22 mouse cellular contexts compared by ENCODE assay signal in genomic region chr2:160778034-160778433, GRCm38 (mm10). TPM values are rescaled to one million over a fixed set of nuclear protein-coding genes. Genes with fewer than 3 reads are reported as not detected.
DNase-seq lines count a peak whose midpoint lies in the region; ATAC-seq and TF ChIP-seq lines count a peak whose summit lies in the region.
"Had no signal": no experiment of that assay in that cellular context is flagged by ENCODE, and none has a peak within 500 bp of the region (broad histone marks: within the 10 kb centered on the region; RNA-seq: fewer than 3 reads in every experiment).

No protein-coding gene starts in this region.

- H3K4me1 ChIP-seq in intestine, embryonic 14.5 days (replicated peaks; ENCODE audit: control insufficient read depth, insufficient read depth, low read length): no peaks in the 10 kb centered on the region
- no peaks in the 10 kb centered on the region for H3K4me1 ChIP-seq in intestine, embryonic 16.5 days (ENCODE audit: control insufficient read depth, insufficient read depth, low read length)
- H3K4me1 ChIP-seq: embryonic facial prominence, embryonic 12.5 days; embryonic facial prominence, embryonic 15.5 days; forebrain, embryonic 10.5 days; forebrain, embryonic 12.5 days had no signal

- no peak overlapping the region for H3ac ChIP-seq in myocyte (ENCODE audit: control insufficient read depth, insufficient read length)

- no peak overlapping the region for H3K4me3 ChIP-seq in intestine, embryonic 14.5 days (ENCODE audit: low read depth, low read length)
- H3K4me3 ChIP-seq in intestine, embryonic 16.5 days (ENCODE audit: low read length): no peak overlapping the region
- no peak overlapping the region for H3K4me3 ChIP-seq in myocyte
- H3K4me3 ChIP-seq: embryonic facial prominence, embryonic 12.5 days; embryonic facial prominence, embryonic 15.5 days; erythroblast, embryonic 14.5 days; forebrain, embryonic 10.5 days; forebrain, embryonic 12.5 days had no signal

- no peaks in the 10 kb centered on the region for H3K9me3 ChIP-seq in intestine, embryonic 14.5 days (ENCODE audit: control insufficient read depth, low read length)
- H3K9me3 ChIP-seq in intestine, embryonic 16.5 days (ENCODE audit: control insufficient read depth, low read length): no peaks in the 10 kb centered on the region
- H3K9me3 ChIP-seq: embryonic facial prominence, embryonic 12.5 days; embryonic facial prominence, embryonic 15.5 days; forebrain, embryonic 10.5 days; forebrain, embryonic 12.5 days had no signal

- H3K4me2 ChIP-seq in intestine, embryonic 14.5 days (ENCODE audit: low read length): no peak overlapping the region
- H3K4me2 ChIP-seq in intestine, embryonic 16.5 days (ENCODE audit: low read depth, low read length): no peak overlapping the region
- H3K4me2 ChIP-seq in myocyte (ENCODE audit: low read depth): peak overlapping the region; percentile 9
- H3K4me2 ChIP-seq: embryonic facial prominence, embryonic 12.5 days; embryonic facial prominence, embryonic 15.5 days; forebrain, embryonic 12.5 days had no signal

- intact Hi-C loops in left cerebral cortex, postnatal 4 days (cut with DNase I): no loop called here

- peaks cover 14% of the 10 kb centered on the region for H3K36me3 ChIP-seq in intestine, embryonic 14.5 days (ENCODE audit: control insufficient read depth, insufficient read depth, low read length)
- 0 out of 2 replicates have a peak, but pooled peaks cover 6% of the 10 kb centered on the region for H3K36me3 ChIP-seq in intestine, embryonic 16.5 days (ENCODE audit: control insufficient read depth, insufficient read depth, low read length)
- no peaks in the 10 kb centered on the region for H3K36me3 ChIP-seq in myocyte (ENCODE audit: control insufficient read depth, insufficient read depth)
- H3K36me3 ChIP-seq: embryonic facial prominence, embryonic 12.5 days had no signal

- H3K9ac ChIP-seq in intestine, embryonic 14.5 days (ENCODE audit: low read length): no peak overlapping the region
- no peak overlapping the region for H3K9ac ChIP-seq in intestine, embryonic 16.5 days (ENCODE audit: low read depth, low read length)
- H3K9ac ChIP-seq: embryonic facial prominence, embryonic 12.5 days; embryonic facial prominence, embryonic 15.5 days; forebrain, embryonic 12.5 days had no signal

- 77% methylated on average over 2 of the region's 2 CpGs for whole genome bisulfite sequencing in intestine, embryonic 14.5 days
- WGBS in intestine, embryonic 16.5 days: 78% methylated on average over 2 of the region's 2 CpGs

- no peak for TF ChIP-seq POLR2A in myocyte (IDR thresholded peaks at IDR 0.05; ENCODE audit: insufficient read length, low read depth)

- peak; percentile 6 for DNase-seq in gastrocnemius, postnatal 25 days
- DNase-seq in gastrocnemius, adult 8-10 months (ENCODE audit: low spot score in 2 of 2): no peak
- peak; percentile 25 for DNase-seq in intestine, embryonic 14.5 days (ENCODE audit: low spot score)
- no peak for DNase-seq in left cerebral cortex, postnatal 4 days
- DNase-seq: adrenal gland, adult 2 months; adrenal gland, postnatal 10 days; adrenal gland, postnatal 25 days; cerebellum, adult 11 months; cerebellum, adult 8-10 months; cerebellum, adult 9-11 months; cerebellum, postnatal 14 days; cerebellum, postnatal 36 days; embryo, embryonic 11 days had no signal

- no peaks in the 10 kb centered on the region for H3K79me2 ChIP-seq in myocyte (ENCODE audit: control insufficient read depth, insufficient read depth)

- ATAC-seq in intestine, embryonic 14.5 days (replicated peaks; ENCODE audit: low FRiP score, low TSS enrichment, low read depth): no peak
- ATAC-seq in intestine, embryonic 16.5 days: no peak
- ATAC-seq: forebrain, embryonic 14.5 days; forebrain, embryonic 16.5 days had no signal

- no peaks in the 10 kb centered on the region for H3K27me3 ChIP-seq in intestine, embryonic 14.5 days (replicated peaks; ENCODE audit: control insufficient read depth, insufficient read depth, low read length)
- H3K27me3 ChIP-seq in intestine, embryonic 16.5 days (replicated peaks; ENCODE audit: control insufficient read depth, insufficient read depth, low read length): no peaks in the 10 kb centered on the region
- no peaks in the 10 kb centered on the region for H3K27me3 ChIP-seq in myocyte (ENCODE audit: control insufficient read depth, insufficient read depth, insufficient read length)
- H3K27me3 ChIP-seq: embryonic facial prominence, embryonic 12.5 days; embryonic facial prominence, embryonic 15.5 days; forebrain, embryonic 12.5 days had no signal

- H3K27ac ChIP-seq in intestine, embryonic 14.5 days (ENCODE audit: low read depth): no peak overlapping the region
- H3K27ac ChIP-seq in intestine, embryonic 16.5 days (ENCODE audit: low read length): no peak overlapping the region
- H3K27ac ChIP-seq: embryonic facial prominence, embryonic 12.5 days; embryonic facial prominence, embryonic 15.5 days; forebrain, embryonic 10.5 days; forebrain, embryonic 12.5 days had no signal

TF ChIP-seq in myocyte, 11 proteins besides CTCF, POLR2A, EP300 and RAD21:
- TF ChIP-seq MAX (IDR thresholded peaks at IDR 0.05; ENCODE audit: low read depth) (no peak), E2F4 (IDR thresholded peaks at IDR 0.05; ENCODE audit: insufficient read depth) (no peak), USF1 (IDR thresholded peaks at IDR 0.05; ENCODE audit: low read depth) (no peak), TCF12 (IDR thresholded peaks at IDR 0.05; ENCODE audit: insufficient read depth, poor library complexity, severe bottlenecking) (peak; percentile 29), POLR2AphosphoS2 (IDR thresholded peaks at IDR 0.05; ENCODE audit: insufficient read length, low read depth) (no peak), SRF (IDR thresholded peaks at IDR 0.05; ENCODE audit: control insufficient read depth, insufficient read length, low read depth) (no peak), CEBPB (IDR thresholded peaks at IDR 0.05; ENCODE audit: insufficient read depth, poor library complexity, severe bottlenecking) (no peak), REST (IDR thresholded peaks at IDR 0.05; ENCODE audit: insufficient read depth, insufficient read length) (no peak), TCF3 (IDR thresholded peaks at IDR 0.05; ENCODE audit: insufficient read length, low read depth) (no peak), MYOD1 (IDR thresholded peaks at IDR 0.05; ENCODE audit: control insufficient read depth in 1 of 3, insufficient read length in 2 of 3, low read depth in 2 of 3) (peak; percentile 37 to 75 (median 69)), MYOG (IDR thresholded peaks at IDR 0.05; ENCODE audit: control insufficient read depth in 1 of 3, insufficient read depth in 1 of 3, insufficient read length in 2 of 3, low read depth in 2 of 3) (peak; percentile 40 to 88 (median 85))

RNA-seq across cellular contexts. Expression of gene Plcg1, which starts 46.9 kb away (rescaled TPM):
- total RNA-seq in gastrocnemius, postnatal 25 days (2021): 10 to 100 TPM; 19.8 to 24.5 TPM
- total RNA-seq in gastrocnemius, adult 8-10 months (2022): 10 to 100 TPM; 16.4 to 24.8 (median 19.4) TPM
- polyA plus RNA-seq in intestine, embryonic 14.5 days (2014; fragmentation: Nextera tagmentation; extraction: Ambion mirVana): 45.0 and 47.7 TPM in 2 replicates
- polyA plus RNA-seq in intestine, embryonic 16.5 days (2015; fragmentation: Nextera tagmentation; extraction: Ambion mirVana): 16.5 and 20.0 TPM in 2 replicates
- 36.6 TPM for polyA plus RNA-seq in myocyte (2012; fragmentation: generic; extraction: Trizol)
- 100 to 1,000 TPM; 176 to 190 TPM for total RNA-seq in left cerebral cortex, postnatal 4 days (2021)

Comparison
In these comparisons a context has a peak if more than half of its experiments do, and no peak if none do; other contexts are left out.
1. DNase-seq: peak in gastrocnemius, postnatal 25 days (single experiment) and intestine, embryonic 14.5 days (single experiment); none in gastrocnemius, adult 8-10 months (0 of 2) and left cerebral cortex, postnatal 4 days (single experiment).
2. RNA of gene Plcg1, which starts 46.9 kb away (total RNA-seq): 176 to 190 TPM in left cerebral cortex, postnatal 4 days; 19.8 to 24.5 TPM in gastrocnemius, postnatal 25 days and 16.4 to 24.8 TPM in gastrocnemius, adult 8-10 months; every median in the first group is over 4 times any median in the second.